Mouse (Mus musculus) spleen, adult 2 months (tissue): ENCODE data around the gene Atg10.

Source experiments
- CTCF ChIP-seq: fragments of 200-500 bp; IDR thresholded peaks from 2 replicates; pipeline ENCODE4 v1.5.1; 2011; ENCODE audit warnings: mild to moderate bottlenecking, inconsistent platforms; ENCODE audit not compliant: insufficient read depth, insufficient read length, insufficient replicate concordance; ENCODE audit errors: extremely low read depth
- POLR2A ChIP-seq: fragments of 200-500 bp; IDR thresholded peaks from 2 replicates; pipeline ENCODE4 v1.6.1; 2011; ENCODE audit warnings: low read depth, low read length, inconsistent platforms

DNA sequence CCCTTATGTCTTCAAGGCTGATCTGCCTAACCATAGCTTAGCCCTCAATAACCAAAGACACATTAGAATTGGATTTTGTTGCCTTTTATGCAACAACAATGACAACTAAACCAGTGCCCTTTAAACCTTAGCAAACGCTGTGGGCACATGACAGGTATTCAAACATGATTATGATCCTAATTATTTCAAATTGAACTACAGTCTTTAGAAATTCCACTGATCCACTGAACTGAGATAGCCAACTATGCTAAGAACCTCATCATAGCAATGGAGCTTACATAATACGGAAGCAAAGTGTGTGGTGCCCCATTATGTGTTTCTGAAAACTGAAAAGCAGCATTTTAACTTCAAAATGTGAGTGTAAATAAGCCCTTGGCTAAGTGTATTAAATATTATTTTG lies 191.9 kb downstream of the Atg10 start:
- no peak for TF ChIP-seq POLR2A
- no peak for TF ChIP-seq CTCF
